ENCODE assay signal across 17 mouse cellular contexts in genomic region chr9:101796718-101797117, GRCm38 (mm10).
DNase-seq lines count a peak whose midpoint lies in the region; TF ChIP-seq lines count a peak whose summit lies in the region.
"Had no signal": no experiment of that assay in that cellular context is flagged by ENCODE, and none has a peak within 500 bp of the region (broad histone marks: within the 10 kb centered on the region; RNA-seq: fewer than 3 reads in every experiment).

No protein-coding gene starts in this region.

- H3K36me3 ChIP-seq in C2C12 (ENCODE audit: control insufficient read depth, insufficient read depth) = no peaks in the 10 kb centered on the region
- H3K36me3 ChIP-seq: embryonic facial prominence, embryonic 13.5 days; forebrain, embryonic 12.5 days; G1E; heart, embryonic 10.5 days; heart, embryonic 15.5 days; hindbrain, embryonic 12.5 days had no signal

- no peak overlapping the region for H3ac ChIP-seq in C2C12 (ENCODE audit: control insufficient read depth, insufficient read length, low read depth)

- intact Hi-C loops in gastrocnemius, postnatal 14 days (cut with DNase I; ENCODE audit: low total_unique reads) = no loop called here

- TF ChIP-seq CTCF in C2C12 (IDR thresholded peaks at IDR 0.05; ENCODE audit: control insufficient read depth, insufficient read depth, insufficient read length) = no peak

- H3K27me3 ChIP-seq in C2C12 (ENCODE audit: control insufficient read depth, insufficient read depth, insufficient read length) = no peaks in the 10 kb centered on the region
- H3K27me3 ChIP-seq: embryonic facial prominence, embryonic 13.5 days; forebrain, embryonic 12.5 days; heart, embryonic 15.5 days; hindbrain, embryonic 12.5 days had no signal

- H3K79me3 ChIP-seq in C2C12 (ENCODE audit: low read depth) = no peaks in the 10 kb centered on the region

- H3K4me3 ChIP-seq in C2C12 (ENCODE audit: insufficient read depth, poor library complexity, severe bottlenecking) = no peak overlapping the region
- H3K4me3 ChIP-seq: embryonic facial prominence, embryonic 13.5 days; forebrain, embryonic 12.5 days; heart, embryonic 10.5 days; heart, embryonic 15.5 days; hindbrain, embryonic 12.5 days had no signal

- H3K79me2 ChIP-seq in C2C12 (ENCODE audit: control insufficient read depth, insufficient read depth) = no peaks in the 10 kb centered on the region

- peak; percentile 36 for DNase-seq in gastrocnemius, postnatal 14 days
- no peak for DNase-seq in gastrocnemius, postnatal 4 days (ENCODE audit: low spot score in 2 of 2)
- peak; percentile 6 for DNase-seq in heart, postnatal 4 days
- no peak for DNase-seq in heart, adult 8-10 months (ENCODE audit: low spot score)
- DNase-seq in skeletal muscle tissue, adult 2 months (ENCODE audit: low read depth, low spot score) = peak; percentile 61
- DNase-seq: adrenal gland, postnatal 14 days; cerebellum, adult 11-12 months; cerebellum, adult 9-10 months; cerebellum, postnatal 25 days; heart, postnatal 36 days had no signal

TF ChIP-seq in C2C12, 6 proteins besides CTCF, POLR2A, EP300 and RAD21:
- TF ChIP-seq MYOD1 (IDR thresholded peaks at IDR 0.05; ENCODE audit: control insufficient read depth, insufficient read length, low read depth) = peak; percentile 49
- TF ChIP-seq FOSL1 (IDR thresholded peaks at IDR 0.05; ENCODE audit: insufficient read depth, low read length, poor library complexity, severe bottlenecking) = no peak

Comparison
In these comparisons a context has a peak if more than half of its experiments do, and no peak if none do; other contexts are left out.
1. DNase-seq: peak in gastrocnemius, postnatal 14 days (single experiment), heart, postnatal 4 days (single experiment) and skeletal muscle tissue, adult 2 months (single experiment); none in gastrocnemius, postnatal 4 days (0 of 2) and heart, adult 8-10 months (single experiment).